Mouse (Mus musculus) mammary gland, adult 2 months (tissue): ENCODE results near the gene Olfr1362. TPM values are rescaled to one million over a fixed set of nuclear protein-coding genes. Genes with fewer than 3 reads are reported as not detected.

ENCODE experiments used
- polyA plus RNA-seq: library from polyadenylated mRNA; depleted of rRNA; stranded (reverse); fragments of >200 nt; gene quantifications from 2 replicates; pipeline ENCODE4 v1.2.3, GENCODE M21; 2012; ENCODE audit warnings: low replicate concordance; rRNA removed

Olfr1362 gene
- polyA plus RNA-seq, result 0.03 and 0.04 TPM in 2 replicates

GRCm38 (mm10) chr13:21613922-21614321, at the start of gene Olfr1362:
Gene Olfr1362, minus strand, starts transcription at chr13:21614022.

GRCm38 (mm10) chr13:21663286-21663685, 49.5 kb upstream of the Olfr1362 start, which contains the start of gene Olfr1361:
Gene Olfr1361, minus strand, starts transcription at chr13:21663386.

GRCm38 (mm10) chr13:21642418-21642817, 28.6 kb upstream of the Olfr1362 start, which contains the start of gene Olfr11:
Gene Olfr11, minus strand, starts transcription at chr13:21642518.

GRCm38 (mm10) chr13:21581659-21582058, 32.2 kb downstream of the Olfr1362 start, which contains the start of gene Olfr1364:
Gene Olfr1364, minus strand, starts transcription at chr13:21581759.

Other genes with a start within 250 kb of the Olfr1362 start
- 20.3 and 33.3 TPM in 2 replicates for gene Zkscan3, start 211.3 kb downstream of the Olfr1362 start, polyA plus RNA-seq
- gene Pgbd1, start 173.0 kb downstream of the Olfr1362 start, polyA plus RNA-seq, result 0.13 and 0.37 TPM in 2 replicates
- gene Zscan26, start 160.3 kb downstream of the Olfr1362 start, polyA plus RNA-seq, result 8.0 and 24.0 TPM in 2 replicates
- gene Nkapl, start 145.5 kb downstream of the Olfr1362 start, polyA plus RNA-seq, result 0.78 and 0.93 TPM in 2 replicates
- 0.83 and 0.84 TPM in 2 replicates for gene Zkscan4, start 135.1 kb downstream of the Olfr1362 start, polyA plus RNA-seq
- gene Gm10065, start 134.6 kb downstream of the Olfr1362 start, polyA plus RNA-seq, result not detected in 2 replicates
- gene AK157302, start 118.8 kb downstream of the Olfr1362 start, polyA plus RNA-seq, result 0.10 and 0.29 TPM in 2 replicates
- gene Gm11273, start 112.6 kb downstream of the Olfr1362 start, polyA plus RNA-seq, result 7.7 and 27.9 TPM in 2 replicates
- 2.2 and 7.0 TPM in 2 replicates for gene Zkscan8, start 82.9 kb downstream of the Olfr1362 start, polyA plus RNA-seq
- gene Olfr1366, start 71.2 kb downstream of the Olfr1362 start, polyA plus RNA-seq, result not detected in 2 replicates
- not detected in 2 replicates for gene Olfr1535, start 54.1 kb downstream of the Olfr1362 start, polyA plus RNA-seq
- gene Olfr1364, start 32.3 kb downstream of the Olfr1362 start, polyA plus RNA-seq, result not detected in 2 replicates
- 0.03 TPM in 1 of 2 replicates, not detected in the other for gene Olfr11, start 28.5 kb upstream of the Olfr1362 start, polyA plus RNA-seq
- not detected in 2 replicates for gene Olfr1361, start 49.4 kb upstream of the Olfr1362 start, polyA plus RNA-seq
- gene Olfr1360, start 63.4 kb upstream of the Olfr1362 start, polyA plus RNA-seq, result not detected in 2 replicates
- gene Olfr1359, start 84.1 kb upstream of the Olfr1362 start, polyA plus RNA-seq, result not detected in 2 replicates
- gene Hist1h2bl, start 102.1 kb upstream of the Olfr1362 start, polyA plus RNA-seq, result 1.7 and 11.3 TPM in 2 replicates
- gene Hist1h2ai, start 102.4 kb upstream of the Olfr1362 start, polyA plus RNA-seq, result 2.7 and 18.5 TPM in 2 replicates
- 6.1 and 31.9 TPM in 2 replicates for gene Hist1h3h, start 103.6 kb upstream of the Olfr1362 start, polyA plus RNA-seq
- gene Hist1h2bm, start 108.0 kb upstream of the Olfr1362 start, polyA plus RNA-seq, result 1.3 and 2.3 TPM in 2 replicates
- 1.0 and 2.4 TPM in 2 replicates for gene Hist1h4j, start 121.0 kb upstream of the Olfr1362 start, polyA plus RNA-seq
- gene Hist1h4k, start 136.5 kb upstream of the Olfr1362 start, polyA plus RNA-seq, result 2.8 and 15.5 TPM in 2 replicates
- gene Hist1h2ak, start 139.8 kb upstream of the Olfr1362 start, polyA plus RNA-seq, result 3.4 and 19.7 TPM in 2 replicates
- gene Hist1h2bn, start 140.1 kb upstream of the Olfr1362 start, polyA plus RNA-seq, result 2.6 and 14.3 TPM in 2 replicates
- gene Hist1h1b, start 166.6 kb upstream of the Olfr1362 start, polyA plus RNA-seq, result 0.23 and 0.54 TPM in 2 replicates
- 9.6 and 20.0 TPM in 2 replicates for gene Hist1h3i, start 169.3 kb upstream of the Olfr1362 start, polyA plus RNA-seq
- gene Hist1h2an, start 173.2 kb upstream of the Olfr1362 start, polyA plus RNA-seq, result 1.3 and 17.7 TPM in 2 replicates
- 1.1 and 1.5 TPM in 2 replicates for gene Hist1h2bp, start 173.4 kb upstream of the Olfr1362 start, polyA plus RNA-seq
- gene Hist1h2bq, start 196.2 kb upstream of the Olfr1362 start, polyA plus RNA-seq, result 22.4 and 30.9 TPM in 2 replicates
- gene Hist1h2ao, start 196.4 kb upstream of the Olfr1362 start, polyA plus RNA-seq, result not detected in 2 replicates
- not detected in 2 replicates for gene Hist1h4m, start 197.7 kb upstream of the Olfr1362 start, polyA plus RNA-seq
- gene Hist1h4n, start 218.2 kb upstream of the Olfr1362 start, polyA plus RNA-seq, result 4.9 and 22.8 TPM in 2 replicates
- gene Hist1h2ap, start 219.5 kb upstream of the Olfr1362 start, polyA plus RNA-seq, result 38.2 and 359 TPM in 2 replicates
- 19.9 and 27.5 TPM in 2 replicates for gene Hist1h2br, start 219.7 kb upstream of the Olfr1362 start, polyA plus RNA-seq